Mouse (Mus musculus): ENCODE data around the gene H2-M11. TPM values are rescaled to one million over a fixed set of nuclear protein-coding genes. Genes with fewer than 3 reads are reported as not detected.

Gene H2-M11
- not detected in 2 replicates for polyA plus RNA-seq (2016; fragmentation: Nextera tagmentation; extraction: Ambion mirVana)

DNA sequence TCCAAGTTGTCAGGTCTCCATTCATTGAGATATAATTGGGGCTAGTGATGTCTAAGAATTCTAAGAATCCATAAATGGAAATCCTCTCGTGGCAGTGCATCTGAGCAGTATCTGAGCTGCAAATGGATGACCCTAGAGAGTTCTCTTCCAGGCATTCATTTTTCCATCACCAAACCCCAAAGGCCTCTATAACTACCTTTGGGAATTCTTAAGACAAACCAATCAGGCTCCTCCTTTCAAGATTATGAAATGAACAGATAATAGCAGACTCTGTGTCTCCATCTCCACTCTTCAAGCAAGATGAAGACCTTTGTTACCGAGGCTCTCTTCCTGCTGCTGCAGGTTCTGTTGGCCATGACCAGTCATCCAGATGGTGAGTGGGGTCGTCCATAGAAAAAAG is at the start of gene H2-M11:
TSS of gene H2-M11 (plus strand) at position 301 of the 400 bp plus-strand sequence.
- H3K4me3 ChIP-seq, result no peak within 1 kb of the TSS
- no peaks in the 10 kb centered on the region for H3K27me3 ChIP-seq
- no peak for ATAC-seq (ENCODE audit: low FRiP score)
- H3K9me3 ChIP-seq (replicated peaks), result no peaks in the 10 kb centered on the region
- H3K4me2 ChIP-seq (replicated peaks), result no peak within 1 kb of the TSS
- 70% methylated on average over 3 of the region's 3 CpGs for WGBS
- no peaks in the 10 kb centered on the region for H3K36me3 ChIP-seq
- no peaks in the 10 kb centered on the region for H3K4me1 ChIP-seq
- H3K9ac ChIP-seq, result no peak within 1 kb of the TSS
- no peak within 1 kb of the TSS for H3K27ac ChIP-seq

DNA sequence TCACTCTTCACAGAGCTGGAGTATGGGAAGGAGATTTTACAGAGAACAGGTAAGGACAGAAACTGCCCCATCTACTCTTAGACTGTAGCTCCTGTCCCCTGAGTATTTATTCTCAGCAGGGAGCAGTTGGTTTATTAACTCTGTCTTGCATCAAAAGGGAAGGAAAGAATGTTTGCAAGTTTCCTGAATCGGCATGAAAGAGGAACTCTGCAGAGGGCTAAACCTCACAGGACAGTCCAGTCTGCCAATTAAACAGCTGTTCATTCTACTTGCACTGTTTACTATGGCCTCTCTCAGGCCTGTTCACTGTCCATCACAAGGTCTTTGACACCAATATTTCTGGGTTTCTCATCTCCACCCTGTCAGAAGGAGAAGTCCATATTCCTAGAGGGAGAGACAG is 46.4 kb upstream of the H2-M11 start:
- 60% methylated on average over 1 of the region's 1 CpGs for WGBS
- ATAC-seq (ENCODE audit: low FRiP score), result no peak

GRCm38 (mm10) chr17:36503910-36504309 is 43.0 kb upstream of the H2-M11 start:
- Histone ChIP-seq H3K9ac (no peak overlapping the region), H3K36me3 (no peaks in the 10 kb centered on the region), H3K4me3 (no peak overlapping the region), H3K9me3 (replicated peaks) (no peaks in the 10 kb centered on the region), H3K4me2 (replicated peaks) (no peak overlapping the region), H3K4me1 (no peaks in the 10 kb centered on the region), H3K27ac (no peak overlapping the region), H3K27me3 (no peaks in the 10 kb centered on the region)
- ATAC-seq (ENCODE audit: low FRiP score), result no peak

More for the DNA sequence above, 46.4 kb upstream of the H2-M11 start:
- H3K9me3 ChIP-seq (replicated peaks), result no peaks in the 10 kb centered on the region
- no peak overlapping the region for H3K27ac ChIP-seq
- H3K4me1 ChIP-seq, result no peaks in the 10 kb centered on the region
- H3K27me3 ChIP-seq, result no peaks in the 10 kb centered on the region
- no peak overlapping the region for H3K4me2 ChIP-seq (replicated peaks)
- H3K9ac ChIP-seq, result no peak overlapping the region
- no peak overlapping the region for H3K4me3 ChIP-seq
- H3K36me3 ChIP-seq, result no peaks in the 10 kb centered on the region

Other genes with a start within 250 kb of the H2-M11 start
- gene H2-M10.1, start 220.9 kb upstream of the H2-M11 start, polyA plus RNA-seq (2016; fragmentation: Nextera tagmentation; extraction: Ambion mirVana), result not detected in 2 replicates
- gene H2-M10.3, start 178.7 kb upstream of the H2-M11 start, polyA plus RNA-seq (2016; fragmentation: Nextera tagmentation; extraction: Ambion mirVana), result not detected in 2 replicates
- gene H2-M10.4, start 84.7 kb upstream of the H2-M11 start, polyA plus RNA-seq (2016; fragmentation: Nextera tagmentation; extraction: Ambion mirVana), result not detected in 2 replicates
- gene H2-M9, start 95.6 kb downstream of the H2-M11 start, polyA plus RNA-seq (2016; fragmentation: Nextera tagmentation; extraction: Ambion mirVana), result not detected in 2 replicates
- not detected in 2 replicates for gene H2-M1, start 125.1 kb downstream of the H2-M11 start, polyA plus RNA-seq (2016; fragmentation: Nextera tagmentation; extraction: Ambion mirVana)
- not detected in 2 replicates for gene H2-M10.5, start 225.8 kb downstream of the H2-M11 start, polyA plus RNA-seq (2016; fragmentation: Nextera tagmentation; extraction: Ambion mirVana)